7 mouse cellular contexts compared by ENCODE assay signal in genomic region chrX:81085025-81085752, GRCm38 (mm10). TPM values are rescaled to one million over a fixed set of nuclear protein-coding genes. Genes with fewer than 3 reads are reported as not detected.
DNase-seq lines count a peak whose midpoint lies in the region; ATAC-seq and TF ChIP-seq lines count a peak whose summit lies in the region.

No protein-coding gene starts in this region.

- no peak overlapping the region for H3K27ac ChIP-seq in intestine, postnatal 0 days (ENCODE audit: low read depth, low read length)
- H3K27ac ChIP-seq in intestine, embryonic 16.5 days (ENCODE audit: low read length): no peak overlapping the region
- H3K27ac ChIP-seq in layer of hippocampus, adult 2 months: no peak overlapping the region

- H3K9me3 ChIP-seq in intestine, postnatal 0 days (ENCODE audit: control insufficient read depth): no peaks in the 10 kb centered on the region
- no peaks in the 10 kb centered on the region for H3K9me3 ChIP-seq in intestine, embryonic 16.5 days (ENCODE audit: control insufficient read depth, low read length)

- no peaks in the 10 kb centered on the region for H3K36me3 ChIP-seq in intestine, postnatal 0 days (ENCODE audit: control insufficient read depth, insufficient read depth)
- H3K36me3 ChIP-seq in intestine, embryonic 16.5 days (ENCODE audit: control insufficient read depth, insufficient read depth, low read length): no peaks in the 10 kb centered on the region

- 53% methylated on average over 2 of the region's 2 CpGs for WGBS in intestine, postnatal 0 days
- WGBS in intestine, embryonic 16.5 days: 35% methylated on average over 2 of the region's 2 CpGs

- peak; percentile 16 for DNase-seq in Muller cell, postnatal 12 days (ENCODE audit: inconsistent ontology term)
- DNase-seq in adrenal gland, postnatal 36 days: peak; percentile 43 to 71
- peak; percentile 30 to 66 for DNase-seq in layer of hippocampus, adult 2 months (ENCODE audit: low spot score in 2 of 2)
- DNase-seq in retina, postnatal 7 days (ENCODE audit: low read depth, low spot score): peak; percentile 35

- no peak overlapping the region for H3K4me2 ChIP-seq in intestine, postnatal 0 days (replicated peaks; ENCODE audit: low read depth)
- no peak overlapping the region for H3K4me2 ChIP-seq in intestine, embryonic 16.5 days (ENCODE audit: low read depth, low read length)

- no peaks in the 10 kb centered on the region for H3K27me3 ChIP-seq in intestine, postnatal 0 days (replicated peaks; ENCODE audit: control insufficient read depth, insufficient read depth, low read length)
- H3K27me3 ChIP-seq in intestine, embryonic 16.5 days (replicated peaks; ENCODE audit: control insufficient read depth, insufficient read depth, low read length): no peaks in the 10 kb centered on the region

- no peak for ATAC-seq in intestine, postnatal 0 days
- ATAC-seq in intestine, embryonic 16.5 days: no peak
- no peak for ATAC-seq in monocyte, adult 5-6 weeks (replicated peaks; ENCODE audit: insufficient number of reproducible peaks, low FRiP score, low TSS enrichment, poor library complexity, severe bottlenecking)

- H3K9ac ChIP-seq in intestine, postnatal 0 days (ENCODE audit: low read depth, low read length): no peak overlapping the region
- H3K9ac ChIP-seq in intestine, embryonic 16.5 days (ENCODE audit: low read depth, low read length): no peak overlapping the region

- peak; percentile 59 for TF ChIP-seq CTCF in intestine, postnatal 0 days (IDR thresholded peaks at IDR 0.05; ENCODE audit: low read depth)
- TF ChIP-seq CTCF in layer of hippocampus, adult 2 months (conservative IDR thresholded peaks at IDR 0.05): peak; percentile 77

- H3K4me3 ChIP-seq in intestine, postnatal 0 days (ENCODE audit: low read depth, low read length): no peak overlapping the region
- H3K4me3 ChIP-seq in intestine, embryonic 16.5 days (ENCODE audit: low read length): no peak overlapping the region
- no peak overlapping the region for H3K4me3 ChIP-seq in layer of hippocampus, adult 2 months

- no peaks in the 10 kb centered on the region for H3K4me1 ChIP-seq in intestine, postnatal 0 days (replicated peaks; ENCODE audit: control insufficient read depth, insufficient read depth, low read length)
- H3K4me1 ChIP-seq in intestine, embryonic 16.5 days (ENCODE audit: control insufficient read depth, insufficient read depth, low read length): no peaks in the 10 kb centered on the region

RNA-seq across cellular contexts. Expression of gene Tmem47, which starts 14.7 kb away (rescaled TPM):
- polyA plus RNA-seq in intestine, postnatal 0 days (2015; fragmentation: Nextera tagmentation; extraction: Ambion mirVana): 7.7 and 8.4 TPM in 2 replicates
- 11.0 and 11.6 TPM in 2 replicates for polyA plus RNA-seq in intestine, embryonic 16.5 days (2015; fragmentation: Nextera tagmentation; extraction: Ambion mirVana)
- 10 to 100 TPM; 22.0 to 32.8 TPM for total RNA-seq in adrenal gland, postnatal 36 days (2021)
- 100 to 1,000 TPM in 1 of 2 experiments, 10 to 100 TPM in 1; 89.5 to 101 TPM for total RNA-seq in layer of hippocampus, adult 2 months (2021)
- total RNA-seq in monocyte, adult 5-6 weeks (2017): not detected in 3 replicates

Comparison
In these comparisons a context has a peak if more than half of its experiments do, and no peak if none do; other contexts are left out.
1. RNA of gene Tmem47, which starts 14.7 kb away (total RNA-seq): 89.5 to 101 TPM in layer of hippocampus, adult 2 months and 22.0 to 32.8 TPM in adrenal gland, postnatal 36 days; not detected in monocyte, adult 5-6 weeks; every median in the first group is over 10 times any median in the second.
2. Peak in every context shown above with its lines, with median percentiles within 50 percentile points of each other: DNase-seq.